Mouse (Mus musculus): ENCODE measurements around the gene Dnaic2. TPM values are rescaled to one million over a fixed set of nuclear protein-coding genes. Genes with fewer than 3 reads are reported as not detected.
A peak's percentile ranks its signal among the peaks of the same experiment; 100 is the strongest.

The Dnaic2 gene
- polyA plus RNA-seq, 1 experiment from 2014 or later = 1.6 TPM

- no peaks in the 10 kb centered on the region for H3K36me3 ChIP-seq (replicated peaks; ENCODE audit: control insufficient read depth, insufficient read depth, low read depth, low read length)
- no peak overlapping the region for H3K4me2 ChIP-seq (ENCODE audit: low read depth, low read length)
- ATAC-seq (replicated peaks; ENCODE audit: insufficient number of reproducible peaks, low FRiP score, low TSS enrichment, low read depth) = no peak
- no peak overlapping the region for H3K9ac ChIP-seq (replicated peaks; ENCODE audit: low read length)
- DNase-seq (ENCODE audit: low spot score) = no peak
- H3K9me3 ChIP-seq (replicated peaks; ENCODE audit: control insufficient read depth, low read length) = no peaks in the 10 kb centered on the region
- 59% methylated on average over 14 of the region's 14 CpGs for WGBS
- no peak overlapping the region for H3K27ac ChIP-seq (replicated peaks; ENCODE audit: low read depth, low read length)
- no peak overlapping the region for H3K4me3 ChIP-seq (ENCODE audit: low read depth, low read length)
- H3K4me1 ChIP-seq (ENCODE audit: control insufficient read depth, insufficient read depth, low read length) = 0 out of 2 replicates have a peak, but pooled peaks cover 2% of the 10 kb centered on the region
- no peaks in the 10 kb centered on the region for H3K27me3 ChIP-seq (ENCODE audit: control insufficient read depth, insufficient read depth, low read length)
These were observed 42.4 kb upstream of the Dnaic2 start for GRCm38 (mm10) chr11:114684627-114685373.

- ATAC-seq (replicated peaks; ENCODE audit: insufficient number of reproducible peaks, low FRiP score, low TSS enrichment, low read depth) (no peak), DNase-seq (ENCODE audit: low spot score) (no peak)
- Histone ChIP-seq H3K36me3 (replicated peaks; ENCODE audit: control insufficient read depth, insufficient read depth, low read depth, low read length) (no peaks in the 10 kb centered on the region), H3K27ac (replicated peaks; ENCODE audit: low read depth, low read length) (no peak overlapping the region), H3K4me1 (ENCODE audit: control insufficient read depth, insufficient read depth, low read length) (0 out of 2 replicates have a peak, but pooled peaks cover 2% of the 10 kb centered on the region), H3K27me3 (ENCODE audit: control insufficient read depth, insufficient read depth, low read length) (no peaks in the 10 kb centered on the region), H3K4me2 (ENCODE audit: low read depth, low read length) (no peak overlapping the region), H3K9ac (replicated peaks; ENCODE audit: low read length) (no peak overlapping the region), H3K4me3 (ENCODE audit: low read depth, low read length) (no peak overlapping the region), H3K9me3 (replicated peaks; ENCODE audit: control insufficient read depth, low read length) (no peaks in the 10 kb centered on the region)
- WGBS = 87% methylated on average over 9 of the region's 9 CpGs
These were observed 41.6 kb upstream of the Dnaic2 start for GRCm38 (mm10) chr11:114685526-114686040.

- DNase-seq (ENCODE audit: low spot score) (no peak), ATAC-seq (replicated peaks; ENCODE audit: insufficient number of reproducible peaks, low FRiP score, low TSS enrichment, low read depth) (no peak)
- H3K27me3 ChIP-seq (ENCODE audit: control insufficient read depth, insufficient read depth, low read length) = no peaks in the 10 kb centered on the region
- no peak overlapping the region for H3K9ac ChIP-seq (replicated peaks; ENCODE audit: low read length)
- 91% methylated on average over 16 of the region's 16 CpGs for WGBS
- no peaks in the 10 kb centered on the region for H3K9me3 ChIP-seq (replicated peaks; ENCODE audit: control insufficient read depth, low read length)
- H3K36me3 ChIP-seq (replicated peaks; ENCODE audit: control insufficient read depth, insufficient read depth, low read depth, low read length) = no peaks in the 10 kb centered on the region
- H3K4me1 ChIP-seq (ENCODE audit: control insufficient read depth, insufficient read depth, low read length) = 0 out of 2 replicates have a peak, but pooled peaks cover 2% of the 10 kb centered on the region
- no peak overlapping the region for H3K4me3 ChIP-seq (ENCODE audit: low read depth, low read length)
- H3K4me2 ChIP-seq (ENCODE audit: low read depth, low read length) = no peak overlapping the region
- H3K27ac ChIP-seq (replicated peaks; ENCODE audit: low read depth, low read length) = no peak overlapping the region
These were observed 40.8 kb upstream of the Dnaic2 start for GRCm38 (mm10) chr11:114686221-114686959.

- Histone ChIP-seq H3K9me3 (replicated peaks; ENCODE audit: control insufficient read depth, low read length) (no peaks in the 10 kb centered on the region), H3K36me3 (replicated peaks; ENCODE audit: control insufficient read depth, insufficient read depth, low read depth, low read length) (no peaks in the 10 kb centered on the region), H3K4me2 (ENCODE audit: low read depth, low read length) (peak overlapping the region; percentile 10; the same call in 1 of the 2 replicates), H3K27me3 (ENCODE audit: control insufficient read depth, insufficient read depth, low read length) (no peaks in the 10 kb centered on the region), H3K9ac (replicated peaks; ENCODE audit: low read length) (no peak overlapping the region), H3K4me1 (ENCODE audit: control insufficient read depth, insufficient read depth, low read length) (0 out of 2 replicates have a peak, but pooled peaks cover 2% of the 10 kb centered on the region), H3K27ac (replicated peaks; ENCODE audit: low read depth, low read length) (peak overlapping the region; percentile 59), H3K4me3 (ENCODE audit: low read depth, low read length) (no peak overlapping the region)
- ATAC-seq (replicated peaks; ENCODE audit: insufficient number of reproducible peaks, low FRiP score, low TSS enrichment, low read depth) (0 out of 2 replicates have a peak, but pooled peaks have one; percentile 21), DNase-seq (ENCODE audit: low spot score) (peak; percentile 76)
- WGBS = 30% methylated on average over 10 of the region's 10 CpGs
These were observed 39.5 kb upstream of the Dnaic2 start for GRCm38 (mm10) chr11:114687574-114688188.

- 91% methylated on average over 3 of the region's 3 CpGs for WGBS
- Histone ChIP-seq H3K4me2 (ENCODE audit: low read depth, low read length) (no peak overlapping the region), H3K36me3 (replicated peaks; ENCODE audit: control insufficient read depth, insufficient read depth, low read depth, low read length) (no peaks in the 10 kb centered on the region), H3K27me3 (ENCODE audit: control insufficient read depth, insufficient read depth, low read length) (no peaks in the 10 kb centered on the region), H3K9ac (replicated peaks; ENCODE audit: low read length) (no peak overlapping the region), H3K4me1 (ENCODE audit: control insufficient read depth, insufficient read depth, low read length) (0 out of 2 replicates have a peak, but pooled peaks cover 2% of the 10 kb centered on the region), H3K27ac (replicated peaks; ENCODE audit: low read depth, low read length) (no peak overlapping the region), H3K4me3 (ENCODE audit: low read depth, low read length) (no peak overlapping the region), H3K9me3 (replicated peaks; ENCODE audit: control insufficient read depth, low read length) (no peaks in the 10 kb centered on the region)
- no peak for DNase-seq (ENCODE audit: low spot score)
- ATAC-seq (replicated peaks; ENCODE audit: insufficient number of reproducible peaks, low FRiP score, low TSS enrichment, low read depth) = no peak
These were observed 38.5 kb upstream of the Dnaic2 start for GRCm38 (mm10) chr11:114688729-114689128.

- Histone ChIP-seq H3K27me3 (ENCODE audit: control insufficient read depth, insufficient read depth, low read length) (no peaks in the 10 kb centered on the region), H3K36me3 (replicated peaks; ENCODE audit: control insufficient read depth, insufficient read depth, low read depth, low read length) (no peaks in the 10 kb centered on the region), H3K9ac (replicated peaks; ENCODE audit: low read length) (no peak overlapping the region), H3K4me3 (ENCODE audit: low read depth, low read length) (no peak overlapping the region), H3K27ac (replicated peaks; ENCODE audit: low read depth, low read length) (no peak overlapping the region), H3K4me1 (ENCODE audit: control insufficient read depth, insufficient read depth, low read length) (no peaks in the 10 kb centered on the region), H3K9me3 (replicated peaks; ENCODE audit: control insufficient read depth, low read length) (no peaks in the 10 kb centered on the region), H3K4me2 (ENCODE audit: low read depth, low read length) (no peak overlapping the region)
- WGBS = 92% methylated on average over 15 of the region's 15 CpGs
- DNase-seq (ENCODE audit: low spot score) (no peak), ATAC-seq (replicated peaks; ENCODE audit: insufficient number of reproducible peaks, low FRiP score, low TSS enrichment, low read depth) (no peak)
These were observed 37.0 kb upstream of the Dnaic2 start for GRCm38 (mm10) chr11:114690192-114690591.

- 58% methylated on average over 6 of the region's 6 CpGs for WGBS
- H3K9ac ChIP-seq (replicated peaks; ENCODE audit: low read length) = no peak overlapping the region
- no peak overlapping the region for H3K27ac ChIP-seq (replicated peaks; ENCODE audit: low read depth, low read length)
- no peaks in the 10 kb centered on the region for H3K27me3 ChIP-seq (ENCODE audit: control insufficient read depth, insufficient read depth, low read length)
- no peaks in the 10 kb centered on the region for H3K4me1 ChIP-seq (ENCODE audit: control insufficient read depth, insufficient read depth, low read length)
- H3K9me3 ChIP-seq (replicated peaks; ENCODE audit: control insufficient read depth, low read length) = no peaks in the 10 kb centered on the region
- H3K4me3 ChIP-seq (ENCODE audit: low read depth, low read length) = no peak overlapping the region
- no peaks in the 10 kb centered on the region for H3K36me3 ChIP-seq (replicated peaks; ENCODE audit: control insufficient read depth, insufficient read depth, low read depth, low read length)
- H3K4me2 ChIP-seq (ENCODE audit: low read depth, low read length) = no peak overlapping the region
- no peak for DNase-seq (ENCODE audit: low spot score)
- ATAC-seq (replicated peaks; ENCODE audit: insufficient number of reproducible peaks, low FRiP score, low TSS enrichment, low read depth) = no peak
These were observed 35.6 kb upstream of the Dnaic2 start for GRCm38 (mm10) chr11:114691454-114692182.

Measured in embryonic facial prominence, embryonic 11.5 days (tissue).